Mouse (Mus musculus): ENCODE measurements around the gene Afmid. TPM values are rescaled to one million over a fixed set of nuclear protein-coding genes. Genes with fewer than 3 reads are reported as not detected.
A peak's percentile ranks its signal among the peaks of the same experiment; 100 is the strongest.

Gene Afmid
- polyA plus RNA-seq, 1 experiment from 2014 or later = 8.3 TPM

DNA sequence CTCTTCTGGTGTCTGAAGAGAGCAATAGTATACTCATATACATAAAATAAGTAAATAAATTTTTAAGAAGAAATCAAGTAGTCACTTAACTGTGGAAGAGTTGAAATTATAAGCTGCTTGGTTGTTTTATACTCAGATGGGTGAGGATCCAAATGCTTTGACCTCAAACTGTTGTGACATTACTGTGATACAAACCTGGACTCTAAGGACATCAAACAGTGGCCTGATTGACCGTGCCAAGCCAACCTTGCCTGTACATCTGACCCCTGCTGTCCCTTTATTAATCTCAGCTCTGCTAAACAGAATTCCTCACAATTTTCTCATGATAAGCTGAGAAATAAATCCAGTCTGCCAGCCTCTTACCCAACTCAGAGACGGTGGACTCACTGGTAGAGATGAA lies 19.9 kb downstream of the Afmid start:
- no peak for ATAC-seq
- no peak overlapping the region for H3K4me2 ChIP-seq (replicated peaks)

DNA sequence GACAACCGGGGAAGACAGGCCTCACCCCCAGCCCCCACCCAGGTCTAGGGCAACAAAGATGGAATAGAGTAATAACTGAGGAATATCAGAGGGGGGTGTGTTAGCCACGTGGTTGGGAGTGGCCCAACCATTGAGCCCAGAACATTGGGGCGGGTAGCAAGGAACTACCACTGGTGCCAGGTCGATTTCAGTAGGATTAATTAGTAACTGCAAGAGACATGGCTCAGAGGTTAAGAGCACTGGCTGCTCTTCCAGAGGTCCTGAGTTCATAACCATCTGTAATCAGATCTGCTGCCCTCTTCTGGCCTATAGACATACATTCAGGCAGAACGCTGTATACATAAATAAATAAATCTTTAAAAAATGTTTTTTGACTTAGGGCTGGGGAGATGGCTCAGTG lies 20.9 kb downstream of the Afmid start:
- peaks cover 23% of the 10 kb centered on the region for H3K4me1 ChIP-seq (replicated peaks)
- 45% methylated on average over 5 of the region's 5 CpGs for WGBS
- H3K9me3 ChIP-seq = no peaks in the 10 kb centered on the region
- H3K27ac ChIP-seq = no peak overlapping the region; the same call in 1 of the 2 replicates
- no peak overlapping the region for H3K4me3 ChIP-seq (replicated peaks)
- H3K4me2 ChIP-seq (replicated peaks) = no peak overlapping the region
- H3K27me3 ChIP-seq (replicated peaks) = no peaks in the 10 kb centered on the region
- peaks cover 1% of the 10 kb centered on the region; the same call in 1 of the 2 replicates for H3K36me3 ChIP-seq
- no peak overlapping the region for H3K9ac ChIP-seq
- ATAC-seq = peak; percentile 70

More for the DNA sequence above, 19.9 kb downstream of the Afmid start:
- Histone ChIP-seq H3K9ac (no peak overlapping the region), H3K27ac (no peak overlapping the region), H3K4me1 (replicated peaks) (peaks cover 23% of the 10 kb centered on the region), H3K4me3 (replicated peaks) (no peak overlapping the region), H3K9me3 (no peaks in the 10 kb centered on the region), H3K36me3 (no peaks in the 10 kb centered on the region), H3K27me3 (replicated peaks) (no peaks in the 10 kb centered on the region)
- WGBS = 80% methylated on average over 2 of the region's 2 CpGs

GRCm38 (mm10) chr11:117847593-117848215 lies 22.0 kb downstream of the Afmid start:
- Histone ChIP-seq H3K4me3 (replicated peaks) (peak overlapping the region; percentile 69), H3K27ac (peak overlapping the region; percentile 99), H3K27me3 (replicated peaks) (no peaks in the 10 kb centered on the region), H3K9ac (peak overlapping the region; percentile 81), H3K36me3 (peaks cover 5% of the 10 kb centered on the region), H3K4me1 (replicated peaks) (peaks cover 23% of the 10 kb centered on the region), H3K9me3 (no peaks in the 10 kb centered on the region), H3K4me2 (replicated peaks) (peak overlapping the region; percentile 85)
- ATAC-seq = no peak
- WGBS = 69% methylated on average over 7 of the region's 7 CpGs

DNA sequence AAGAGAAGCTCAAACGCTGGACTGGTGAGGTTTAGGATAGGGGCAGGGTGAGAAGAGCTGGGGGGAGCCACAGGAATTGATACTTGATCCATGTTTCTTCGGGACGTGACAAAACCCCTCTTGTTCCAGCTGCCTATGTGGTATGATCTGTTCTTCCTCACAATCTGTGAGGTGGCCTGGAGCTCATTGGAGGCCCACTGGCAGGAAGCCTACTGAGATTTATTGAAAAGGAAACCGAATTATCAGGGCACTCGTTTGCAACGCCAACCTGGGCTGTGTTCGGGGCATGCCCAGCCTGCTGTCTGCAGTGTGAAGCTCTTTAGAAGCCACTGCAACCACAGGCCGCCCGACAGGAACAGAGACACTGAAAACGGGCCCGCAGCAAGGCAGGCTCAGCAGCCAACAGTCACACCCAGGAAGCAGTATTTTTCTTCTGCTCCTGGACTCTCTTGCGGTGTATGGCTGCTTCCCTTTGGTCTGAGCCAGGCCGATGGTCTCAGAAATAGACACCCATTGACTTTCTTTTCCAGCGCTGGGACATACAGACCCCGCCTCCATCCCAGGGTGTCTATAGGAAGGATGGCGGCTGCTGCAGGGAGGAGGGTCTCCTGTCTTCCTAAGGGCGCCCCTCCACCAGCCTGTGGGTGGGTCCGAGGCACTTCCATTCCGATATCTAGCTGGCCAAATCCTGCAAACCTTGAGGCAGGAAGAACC lies 22.7 kb downstream of the Afmid start:
- H3K9me3 ChIP-seq = no peaks in the 10 kb centered on the region
- peaks cover 23% of the 10 kb centered on the region for H3K4me1 ChIP-seq (replicated peaks)
- H3K4me3 ChIP-seq (replicated peaks) = peak overlapping the region; percentile 69
- peaks cover 12% of the 10 kb centered on the region for H3K36me3 ChIP-seq
- 4% methylated on average over 19 of the region's 19 CpGs for WGBS
- H3K9ac ChIP-seq = peak overlapping the region; percentile 81
- peak overlapping the region; percentile 99 for H3K27ac ChIP-seq
- peak; percentile 70 for ATAC-seq
- peak overlapping the region; percentile 85 for H3K4me2 ChIP-seq (replicated peaks)
- H3K27me3 ChIP-seq (replicated peaks) = no peaks in the 10 kb centered on the region

- Histone ChIP-seq H3K4me3 (replicated peaks) (peak within 1 kb of the TSS; percentile 69), H3K27ac (peak within 1 kb of the TSS; percentile 99), H3K4me1 (replicated peaks) (peaks cover 23% of the 10 kb centered on the region), H3K27me3 (replicated peaks) (no peaks in the 10 kb centered on the region), H3K9me3 (no peaks in the 10 kb centered on the region), H3K36me3 (peaks cover 17% of the 10 kb centered on the region), H3K4me2 (replicated peaks) (peak within 1 kb of the TSS; percentile 85), H3K9ac (peak within 1 kb of the TSS; percentile 81)
- under 1% methylated on average over 51 of the region's 51 CpGs for WGBS
- peak; percentile 94 for ATAC-seq
Measured at GRCm38 (mm10) chr11:117848985-117849671, 23.4 kb downstream of the Afmid start, which contains the start of gene Birc5. Gene Birc5 (plus strand): TSS chr11:117849251.

DNA sequence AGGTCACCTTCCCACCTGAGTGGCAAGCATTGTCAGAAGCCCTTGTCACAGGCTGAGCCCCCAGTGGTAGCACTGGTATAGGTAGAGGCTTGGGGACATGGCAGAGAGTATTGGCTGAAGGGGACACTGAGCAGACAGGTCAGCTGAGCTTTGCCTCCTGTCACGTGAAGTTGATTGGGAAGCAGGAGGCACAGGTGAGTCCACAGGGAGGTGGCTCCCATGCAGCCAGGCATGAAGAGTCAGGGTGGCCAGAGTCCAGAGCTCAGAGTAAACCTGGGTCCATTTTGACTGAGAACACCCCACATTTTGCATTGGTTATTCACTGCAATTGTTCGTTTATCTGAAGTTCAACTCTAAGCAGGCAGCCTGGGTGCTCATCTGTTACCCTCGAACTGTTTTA lies 27.2 kb downstream of the Afmid start:
- ATAC-seq = no peak
- H3K4me3 ChIP-seq (replicated peaks) = no peak overlapping the region
- H3K36me3 ChIP-seq = peaks cover 40% of the 10 kb centered on the region
- peaks cover 13% of the 10 kb centered on the region for H3K4me1 ChIP-seq (replicated peaks)
- WGBS = 67% methylated on average over 3 of the region's 3 CpGs
- no peak overlapping the region for H3K4me2 ChIP-seq (replicated peaks)
- no peak overlapping the region for H3K9ac ChIP-seq
- no peaks in the 10 kb centered on the region for H3K9me3 ChIP-seq
- no peaks in the 10 kb centered on the region for H3K27me3 ChIP-seq (replicated peaks)
- no peak overlapping the region for H3K27ac ChIP-seq

- WGBS = 89% methylated on average over 9 of the region's 9 CpGs
- no peak for ATAC-seq
- Histone ChIP-seq H3K9ac (no peak overlapping the region), H3K4me2 (replicated peaks) (no peak overlapping the region), H3K9me3 (no peaks in the 10 kb centered on the region), H3K27me3 (replicated peaks) (no peaks in the 10 kb centered on the region), H3K4me3 (replicated peaks) (no peak overlapping the region), H3K36me3 (peaks cover 40% of the 10 kb centered on the region), H3K27ac (no peak overlapping the region), H3K4me1 (replicated peaks) (peaks cover 8% of the 10 kb centered on the region)
Measured at GRCm38 (mm10) chr11:117854241-117854640, 28.5 kb downstream of the Afmid start.

DNA sequence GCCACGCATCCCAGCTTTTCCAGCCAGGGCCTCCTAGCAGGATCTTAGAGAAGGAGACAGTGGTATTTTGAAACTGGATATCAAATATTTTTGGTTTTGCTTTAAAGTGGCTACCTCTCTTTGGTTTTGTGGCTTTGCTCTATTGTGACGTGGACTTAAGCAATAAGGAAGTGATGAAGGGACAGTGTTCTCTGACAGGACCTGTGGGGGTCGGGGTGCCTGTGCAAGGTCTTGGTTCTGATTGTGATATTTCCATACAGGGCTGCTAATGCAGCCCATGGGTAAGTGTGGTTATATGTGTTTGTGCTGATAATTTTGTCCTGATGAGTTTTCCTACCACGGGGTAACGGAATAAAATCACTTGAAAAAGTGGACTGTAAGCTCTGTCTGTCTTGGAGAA lies 29.6 kb downstream of the Afmid start:
- H3K4me3 ChIP-seq (replicated peaks) = no peak overlapping the region
- H3K9ac ChIP-seq = no peak overlapping the region
- no peak overlapping the region for H3K4me2 ChIP-seq (replicated peaks)
- no peaks in the 10 kb centered on the region for H3K9me3 ChIP-seq
- WGBS = 93% methylated on average over 5 of the region's 5 CpGs
- peaks cover 6% of the 10 kb centered on the region for H3K27me3 ChIP-seq (replicated peaks)
- peaks cover 7% of the 10 kb centered on the region for H3K4me1 ChIP-seq (replicated peaks)
- no peak for ATAC-seq
- H3K36me3 ChIP-seq = peaks cover 40% of the 10 kb centered on the region
- no peak overlapping the region for H3K27ac ChIP-seq

DNA sequence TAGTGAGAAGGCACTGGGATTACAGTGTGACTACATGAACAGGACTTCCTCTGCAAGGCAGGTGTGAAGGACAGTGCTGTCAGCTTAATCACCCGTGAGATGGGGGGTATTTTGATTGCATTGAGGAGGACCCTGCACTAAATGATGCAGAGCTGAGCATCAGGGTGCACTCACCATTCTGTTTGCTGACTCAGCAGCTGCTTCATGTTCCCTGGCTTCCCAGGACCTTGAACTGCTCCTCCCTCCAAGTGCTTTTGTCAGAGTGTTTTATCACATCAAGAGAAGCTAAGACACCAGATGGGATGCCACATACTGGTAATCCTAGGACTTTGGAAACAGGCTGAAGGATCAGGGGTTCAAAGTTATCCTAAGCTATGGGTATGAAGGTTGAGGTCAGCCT lies 30.3 kb downstream of the Afmid start:
- Histone ChIP-seq H3K27ac (no peak overlapping the region), H3K36me3 (peaks cover 40% of the 10 kb centered on the region), H3K4me3 (replicated peaks) (no peak overlapping the region), H3K9me3 (no peaks in the 10 kb centered on the region), H3K4me2 (replicated peaks) (no peak overlapping the region), H3K9ac (no peak overlapping the region), H3K27me3 (replicated peaks) (peaks cover 13% of the 10 kb centered on the region), H3K4me1 (replicated peaks) (0 out of 2 replicates have a peak, but pooled peaks cover 9% of the 10 kb centered on the region)
- 80% methylated on average over 1 of the region's 1 CpGs for WGBS
- ATAC-seq = no peak

GRCm38 (mm10) chr11:117857462-117857861 lies 31.7 kb downstream of the Afmid start:
- Histone ChIP-seq H3K9ac (no peak overlapping the region), H3K9me3 (no peaks in the 10 kb centered on the region), H3K4me2 (replicated peaks) (no peak overlapping the region), H3K27me3 (replicated peaks) (peaks cover 17% of the 10 kb centered on the region), H3K36me3 (peaks cover 37% of the 10 kb centered on the region), H3K27ac (no peak overlapping the region), H3K4me1 (replicated peaks) (peaks cover 9% of the 10 kb centered on the region; the same call in 1 of the 2 replicates), H3K4me3 (replicated peaks) (no peak overlapping the region)
- 92% methylated on average over 10 of the region's 10 CpGs for WGBS
- no peak for ATAC-seq

GRCm38 (mm10) chr11:117858392-117858791 lies 32.7 kb downstream of the Afmid start:
- no peak overlapping the region for H3K9ac ChIP-seq
- H3K36me3 ChIP-seq = peaks cover 28% of the 10 kb centered on the region
- no peak overlapping the region for H3K27ac ChIP-seq
- WGBS = 43% methylated on average over 3 of the region's 3 CpGs
- H3K9me3 ChIP-seq = no peaks in the 10 kb centered on the region
- H3K4me3 ChIP-seq (replicated peaks) = no peak overlapping the region
- no peak for ATAC-seq
- H3K27me3 ChIP-seq (replicated peaks) = peaks cover 17% of the 10 kb centered on the region
- no peak overlapping the region for H3K4me2 ChIP-seq (replicated peaks)
- peaks cover 9% of the 10 kb centered on the region; the same call in 1 of the 2 replicates for H3K4me1 ChIP-seq (replicated peaks)

DNA sequence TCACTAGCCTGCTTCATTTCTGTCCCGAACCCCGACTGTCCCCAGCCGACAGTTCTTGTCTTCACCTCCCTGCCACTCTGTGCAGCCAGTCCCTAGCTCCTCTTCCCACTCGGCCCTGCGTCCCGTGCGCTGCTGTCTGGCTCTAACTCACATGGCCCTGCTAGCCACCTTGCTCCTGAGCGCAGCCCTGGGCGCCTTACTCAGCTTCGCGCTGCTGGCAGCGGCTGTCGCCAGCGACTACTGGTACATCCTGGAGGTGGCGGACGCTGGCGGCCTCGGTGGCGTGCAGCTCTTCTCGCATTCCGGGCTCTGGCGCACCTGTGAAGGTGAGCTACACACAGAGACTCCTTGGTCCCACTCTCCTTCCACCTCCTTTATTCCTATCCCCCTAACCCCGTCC lies 34.9 kb downstream of the Afmid start, which contains the start of gene Tmem235:
Gene Tmem235, plus strand, starts transcription at position 152 of the 400 bp plus-strand sequence.
- Histone ChIP-seq H3K9ac (no peak within 1 kb of the TSS), H3K4me3 (replicated peaks) (no peak within 1 kb of the TSS), H3K4me2 (replicated peaks) (peak within 1 kb of the TSS; percentile 22; the same call in 1 of the 2 replicates), H3K36me3 (peaks cover 18% of the 10 kb centered on the region), H3K4me1 (replicated peaks) (peaks cover 19% of the 10 kb centered on the region), H3K27ac (no peak within 1 kb of the TSS), H3K9me3 (no peaks in the 10 kb centered on the region), H3K27me3 (replicated peaks) (peaks cover 17% of the 10 kb centered on the region)
- WGBS = 8% methylated on average over 23 of the region's 23 CpGs
- no peak for ATAC-seq
